Mouse (Mus musculus) urinary bladder, postnatal 14 days (tissue): Measurements from ENCODE around the gene Matn4.
A peak's percentile ranks its signal among the peaks of the same experiment; 100 is the strongest.
"Not testable (repeated sequence)": the region's sequence is repeated elsewhere in the genome, so short reads cannot be mapped to it uniquely, and the experiment has no call there.

Experiments
- DNase-seq: peaks from one replicate; pipeline ENCODE4 v3.0.0; 2021; ENCODE audit warnings: low spot score

Matn4 gene

DNA sequence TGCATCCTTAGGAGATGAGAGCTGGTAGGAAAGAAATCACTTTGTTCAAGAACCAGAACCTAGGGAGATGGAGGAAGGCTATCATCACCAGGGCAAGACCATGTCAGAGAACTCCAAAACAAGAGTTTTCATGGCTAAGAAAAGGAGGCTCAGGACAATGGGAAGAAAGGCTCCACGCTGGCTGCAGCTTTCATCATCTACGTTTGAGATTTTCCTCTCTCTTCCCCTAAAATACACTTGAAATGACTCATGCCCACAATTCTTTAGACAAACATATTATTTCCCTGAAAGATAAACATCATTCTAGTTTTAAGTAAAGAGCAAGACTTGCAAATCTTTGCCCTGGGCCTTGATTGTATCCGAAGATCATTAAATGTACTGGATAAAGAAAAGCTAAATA is 33.6 kb downstream of the Matn4 start:
- DNase-seq, result no peak

DNA sequence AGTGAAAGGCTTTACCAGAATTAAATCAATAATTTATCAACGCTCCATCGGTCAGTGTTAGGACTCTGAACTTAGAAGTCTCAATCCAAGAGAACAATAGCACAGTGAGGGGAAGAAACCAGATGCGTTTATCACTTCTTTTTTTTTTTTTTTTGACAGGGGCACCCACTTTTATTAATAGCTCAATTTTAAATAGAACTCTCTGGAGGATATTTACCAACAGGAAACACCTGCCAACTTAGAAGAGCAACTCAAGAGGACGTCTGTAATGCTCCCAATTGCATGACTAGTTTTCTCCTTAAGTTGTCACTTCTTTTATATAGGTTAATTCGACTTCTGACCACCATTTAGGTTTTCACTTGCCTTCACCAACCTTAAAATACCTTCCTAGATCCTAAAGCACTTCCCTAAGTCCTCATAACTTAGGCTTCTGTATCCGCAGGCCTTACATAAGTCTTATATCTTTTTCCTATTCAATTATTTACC is 36.3 kb downstream of the Matn4 start:
- no peak for DNase-seq

- no peak for DNase-seq
These were observed 38.0 kb downstream of the Matn4 start for GRCm38 (mm10) chr2:164366947-164367346.

DNA sequence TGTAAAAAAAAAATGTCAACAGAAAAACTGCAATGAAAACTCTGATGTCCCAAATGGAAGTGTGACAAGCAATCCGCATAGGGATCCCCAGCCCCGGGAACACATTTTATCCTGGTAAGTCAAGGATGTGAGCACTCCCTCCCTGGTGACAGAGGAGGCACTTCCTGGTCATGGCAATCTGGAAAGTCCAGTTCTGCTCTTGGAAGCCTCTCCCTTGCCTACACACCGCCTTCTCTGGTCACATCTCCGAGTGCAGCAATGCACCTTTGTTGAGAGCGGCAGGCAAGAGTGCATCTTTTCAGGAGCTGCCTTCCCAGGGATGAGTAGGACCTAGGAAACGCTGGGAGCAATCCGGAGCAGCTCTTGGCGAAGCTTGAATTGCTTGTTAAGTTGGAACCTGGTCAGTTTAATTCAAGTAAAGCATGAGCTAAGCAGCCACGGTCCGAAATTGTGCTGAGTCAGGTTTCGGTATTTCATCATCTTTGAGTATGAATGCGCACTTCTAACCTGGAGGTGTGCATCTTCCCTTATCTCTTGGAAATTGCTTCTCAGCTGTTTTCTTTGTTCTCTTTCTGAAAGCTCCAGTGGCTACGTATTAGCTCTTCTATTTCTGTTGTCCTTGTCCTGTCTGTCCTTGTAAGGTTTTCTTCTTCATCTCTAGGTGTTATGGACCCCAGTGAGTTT is 43.8 kb downstream of the Matn4 start:
- DNase-seq, result peak; percentile 22

DNA sequence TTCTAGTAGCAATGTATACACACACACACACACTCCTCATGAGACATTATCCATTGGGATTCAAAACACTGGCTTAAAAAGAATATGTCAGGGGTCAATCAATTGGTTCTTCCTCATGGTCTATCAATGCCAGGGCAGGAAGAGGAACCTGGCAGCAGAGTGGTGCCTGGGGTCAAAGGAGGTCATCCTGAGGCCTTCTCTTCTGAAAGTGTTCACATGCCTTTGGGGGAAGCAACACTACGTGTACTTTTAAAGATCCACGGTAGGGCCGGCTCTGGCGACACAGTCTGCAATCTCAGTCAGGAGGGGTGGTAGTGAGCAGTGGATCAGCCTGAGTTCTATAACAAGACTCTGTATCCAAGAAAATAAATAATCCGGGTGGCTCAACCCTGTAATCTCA is 45.3 kb downstream of the Matn4 start:
- DNase-seq, result no peak

- no peak for DNase-seq
These were observed 45.9 kb downstream of the Matn4 start for GRCm38 (mm10) chr2:164359031-164359430.

GRCm38 (mm10) chr2:164358373-164358772 is 46.6 kb downstream of the Matn4 start:
- DNase-seq, result peak; percentile 17

GRCm38 (mm10) chr2:164356177-164356967 is 48.6 kb downstream of the Matn4 start:
- no peak for DNase-seq

DNA sequence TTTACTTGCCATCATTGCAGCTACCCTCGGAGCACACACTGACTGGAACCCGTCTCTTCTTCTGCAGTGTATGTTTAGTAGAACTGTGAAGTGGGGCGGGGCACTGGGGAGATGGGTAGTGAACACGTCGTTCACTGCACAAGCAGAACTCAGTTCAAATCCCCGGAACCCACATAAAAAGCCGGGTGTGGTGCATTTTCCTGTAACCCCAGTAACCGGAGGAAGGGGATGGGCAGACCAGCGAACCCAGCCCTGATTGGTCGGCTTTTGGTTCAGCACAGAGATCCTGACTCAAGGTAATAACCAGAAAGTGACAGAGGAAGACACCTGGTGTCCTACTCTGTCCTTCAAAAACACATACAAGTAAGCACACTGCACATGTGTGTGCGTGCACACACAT is 51.6 kb downstream of the Matn4 start:
- no peak for DNase-seq

- no peak for DNase-seq
These were observed 52.3 kb downstream of the Matn4 start for GRCm38 (mm10) chr2:164352697-164353096.

DNA sequence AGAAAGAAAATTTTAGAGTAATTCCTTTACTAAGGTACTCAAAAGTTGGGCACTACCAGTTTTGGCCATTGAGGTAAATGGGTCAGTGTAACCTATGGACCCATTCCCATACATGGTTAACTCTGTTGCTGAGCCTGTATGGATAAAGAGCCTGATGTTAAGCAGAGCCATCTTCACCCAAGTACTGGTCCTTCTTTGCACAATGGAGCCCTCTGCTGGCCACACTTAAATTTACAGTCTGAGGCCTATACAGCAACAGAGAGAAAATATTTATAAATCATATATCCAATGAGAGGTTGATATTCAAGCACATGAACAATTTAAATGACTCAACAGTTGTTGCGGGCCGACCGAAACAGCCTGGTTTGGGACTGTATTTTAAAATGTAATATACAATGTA is 56.0 kb downstream of the Matn4 start:
- peak; percentile 38 for DNase-seq

DNA sequence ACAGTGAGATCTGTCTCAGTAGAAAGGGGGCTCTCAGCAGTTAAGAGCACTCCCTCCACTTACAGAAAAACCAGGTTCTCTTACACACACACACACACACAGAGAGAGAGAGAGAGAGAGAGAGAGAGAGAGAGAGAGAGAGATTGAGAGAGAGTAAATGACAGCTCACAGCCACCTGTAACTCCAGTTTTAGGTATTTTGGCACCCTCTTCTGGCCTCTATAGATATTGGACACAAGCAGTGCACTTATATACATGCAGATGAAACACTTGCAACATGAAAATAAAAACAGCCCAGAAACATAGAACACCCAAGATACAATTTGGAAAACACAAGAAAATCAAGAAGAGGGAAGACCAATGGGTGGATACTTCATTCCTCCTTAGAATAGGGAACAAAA is 57.3 kb downstream of the Matn4 start:
- not testable (repeated sequence) for DNase-seq

GRCm38 (mm10) chr2:164343732-164344131 is 61.2 kb downstream of the Matn4 start:
- not testable (repeated sequence) for DNase-seq
